Mouse (Mus musculus) ovary, postnatal 14 days (tissue): Measurements from ENCODE around the gene Alcam.

ENCODE experiments used
- DNase-seq: peaks from one replicate; pipeline ENCODE4 v3.0.0; 2022; ENCODE audit warnings: low spot score

Gene Alcam

DNA sequence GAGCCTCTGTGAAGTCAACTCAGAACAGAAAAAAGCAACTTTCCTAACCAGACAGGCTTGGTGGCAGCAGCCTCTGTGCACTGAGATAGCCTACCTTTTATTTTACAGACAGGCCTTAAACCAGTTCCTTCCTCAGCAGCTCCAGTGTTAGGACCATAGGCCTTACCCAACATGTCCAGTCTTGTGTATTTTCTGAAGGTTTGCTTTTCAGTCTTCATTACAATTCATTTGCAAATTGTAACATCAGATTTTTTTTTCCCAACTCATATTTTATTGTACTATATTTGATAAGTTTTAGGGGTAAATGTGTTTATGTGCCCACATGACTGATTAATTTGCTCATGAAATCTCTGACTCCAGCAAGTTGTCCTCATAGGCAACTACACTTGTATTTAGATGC lies 14.3 kb downstream of the Alcam start:
- no peak for DNase-seq

DNA sequence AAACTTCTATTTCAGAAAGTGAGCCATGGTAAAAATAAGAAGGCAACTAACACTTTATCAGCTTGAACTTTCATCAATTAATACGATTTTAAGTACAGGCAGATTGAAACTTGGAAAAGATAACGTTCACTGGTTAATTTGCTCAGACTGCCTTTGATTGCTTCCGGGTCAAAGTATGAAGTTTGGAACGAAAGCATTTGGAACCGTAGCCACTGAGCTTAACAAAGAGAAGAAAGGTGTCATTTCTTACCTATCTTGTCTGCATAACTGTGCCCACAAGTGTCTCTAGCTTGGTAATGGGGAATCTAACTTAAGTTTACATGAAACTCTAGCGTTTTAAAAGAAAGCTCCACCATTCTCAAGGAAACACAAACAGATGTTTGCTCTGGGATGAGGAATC lies 14.9 kb downstream of the Alcam start:
- DNase-seq, result no peak

DNA sequence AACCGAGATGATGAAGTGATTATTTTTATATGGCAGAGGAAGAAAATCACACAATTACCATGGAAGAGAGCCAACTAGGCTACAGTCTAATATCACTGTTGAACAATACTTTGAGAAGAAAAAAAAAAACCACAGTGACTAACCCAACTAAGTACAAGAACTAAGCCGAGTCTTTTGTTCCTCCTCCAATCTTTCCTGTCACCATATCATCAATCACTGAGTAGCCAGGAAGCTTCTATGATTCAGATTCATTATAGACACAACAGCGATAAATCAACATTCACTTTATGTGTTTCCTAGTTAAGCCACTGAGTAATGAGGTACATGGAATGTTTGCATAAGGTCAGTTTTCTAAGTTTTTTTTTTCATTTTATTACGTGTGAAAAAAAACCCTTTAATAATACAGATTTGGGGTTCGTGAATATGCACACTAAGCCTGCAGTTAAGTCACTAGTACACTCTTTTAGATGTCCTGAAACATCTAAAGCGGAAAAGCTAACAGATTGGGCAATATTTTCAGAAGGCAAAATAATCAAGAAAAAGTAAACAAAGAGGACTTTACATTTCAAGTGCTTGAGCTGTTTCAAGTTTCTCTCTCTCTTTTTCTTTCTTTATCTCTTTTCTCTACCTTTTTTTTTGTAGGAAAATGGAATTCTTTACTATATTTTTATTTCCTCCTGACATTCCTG lies 15.5 kb downstream of the Alcam start:
- DNase-seq, result no peak

DNA sequence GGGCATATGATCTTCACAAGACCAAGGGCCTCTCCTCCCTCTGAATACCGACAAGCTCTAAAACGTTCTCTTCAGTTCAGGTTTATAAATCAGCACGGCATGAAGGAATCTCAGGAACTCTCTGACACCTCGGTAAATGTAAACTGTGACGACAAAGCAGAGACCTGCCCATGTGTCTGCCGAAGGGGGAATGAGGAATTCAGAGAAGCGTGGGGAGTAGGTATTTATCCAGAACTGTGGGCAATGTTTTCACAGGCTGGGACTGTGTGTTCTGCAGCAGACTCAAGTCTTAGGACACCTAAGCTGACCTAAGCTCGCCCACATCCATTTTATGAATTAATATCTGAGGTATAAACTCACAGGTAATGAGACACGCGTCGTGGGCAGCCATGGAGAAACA lies 20.7 kb downstream of the Alcam start:
- DNase-seq, result no peak

DNA sequence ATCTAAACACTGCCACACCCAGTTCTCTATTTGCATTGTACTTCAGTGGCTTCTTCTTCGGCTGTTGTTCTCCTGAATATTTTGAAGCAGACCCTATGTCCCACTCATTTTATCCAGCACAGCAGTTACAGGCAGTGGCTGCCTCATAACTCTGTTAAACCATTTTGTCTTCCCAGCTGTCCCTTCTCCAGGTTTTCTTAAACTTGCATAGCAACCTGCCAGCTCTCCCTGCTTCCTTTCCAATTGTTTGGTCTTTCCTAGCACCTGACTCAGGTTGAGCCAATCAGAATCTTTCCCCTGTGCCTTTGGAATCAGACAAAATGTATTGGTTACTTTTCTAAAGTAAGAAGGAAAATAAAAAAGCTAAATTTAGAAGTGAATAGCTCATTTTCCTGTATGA lies 21.8 kb downstream of the Alcam start:
- no peak for DNase-seq

DNA sequence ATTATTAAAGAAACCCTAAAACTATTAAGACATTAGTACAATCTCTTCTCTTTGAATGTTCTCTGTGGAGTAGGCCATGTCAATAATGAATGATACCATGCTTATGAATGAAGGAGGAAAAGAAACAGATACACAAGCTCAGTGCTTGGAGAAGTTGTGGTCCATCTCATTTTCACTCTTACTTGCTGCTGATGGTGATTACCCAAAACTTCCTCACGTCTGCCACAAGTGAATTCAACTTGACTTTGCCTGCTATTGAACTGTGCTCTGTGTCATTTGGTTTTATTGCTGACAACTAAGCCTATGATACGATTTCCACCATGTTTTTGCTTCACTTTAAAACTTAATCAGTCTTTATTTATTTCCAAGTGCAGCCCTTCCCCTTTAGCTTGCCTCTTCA lies 22.3 kb downstream of the Alcam start:
- no peak for DNase-seq

DNA sequence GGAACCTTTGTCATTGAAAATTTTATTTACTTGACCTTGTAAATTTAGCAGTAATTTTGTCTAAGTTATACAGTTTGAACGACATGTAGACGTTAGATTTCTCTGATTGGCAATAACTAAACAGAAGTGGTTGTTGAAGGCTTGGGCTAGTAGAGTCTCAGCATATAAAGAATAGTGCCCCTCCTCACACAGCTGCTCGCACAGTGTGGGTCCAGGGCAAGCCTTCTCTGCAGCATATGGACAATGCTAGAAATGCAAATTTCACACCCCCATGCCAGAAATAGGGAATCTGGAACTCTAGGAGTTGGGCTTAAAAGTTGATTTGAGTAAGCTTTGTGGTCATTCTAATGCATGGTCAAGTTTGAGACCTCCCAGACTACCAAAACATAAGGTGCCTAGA lies 23.8 kb downstream of the Alcam start:
- DNase-seq, result no peak

DNA sequence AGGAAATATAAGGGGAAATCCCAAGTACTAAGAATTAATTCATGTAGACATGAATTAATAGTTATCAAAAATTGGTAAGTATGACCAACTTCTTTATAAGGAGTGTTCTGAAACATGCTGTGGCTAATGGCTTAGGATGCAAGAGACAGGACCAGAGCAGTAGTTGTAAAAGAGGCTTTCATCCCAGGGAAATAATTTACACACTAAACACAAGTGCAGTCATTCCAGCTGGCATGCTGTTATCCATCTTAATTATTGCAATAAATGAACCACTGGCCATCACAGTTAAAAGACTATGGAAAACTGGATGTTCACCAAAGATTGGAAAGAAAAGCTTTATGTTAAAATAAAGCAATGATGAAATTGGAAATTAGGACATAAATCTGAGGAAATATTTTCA lies 24.2 kb downstream of the Alcam start:
- DNase-seq, result no peak

DNA sequence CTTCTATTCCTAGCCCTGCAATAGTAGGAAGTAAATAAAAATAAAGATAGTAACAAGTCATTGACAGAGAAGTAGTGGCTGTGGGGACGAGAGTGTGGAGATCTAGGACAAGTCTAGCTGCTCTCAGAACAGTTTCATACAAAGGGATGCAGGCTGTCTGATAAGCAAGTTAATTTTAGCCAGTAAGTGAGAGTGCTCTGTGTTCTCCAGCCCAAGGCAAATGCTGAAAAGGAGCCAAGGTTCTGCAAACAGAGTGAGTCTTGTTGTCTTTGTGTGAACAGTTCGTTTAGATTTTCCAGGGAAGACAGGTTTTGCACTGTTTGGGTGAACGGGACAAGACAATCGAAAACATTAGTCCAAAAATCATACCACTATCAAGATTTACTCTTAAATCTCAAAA lies 25.4 kb downstream of the Alcam start:
- DNase-seq, result no peak

DNA sequence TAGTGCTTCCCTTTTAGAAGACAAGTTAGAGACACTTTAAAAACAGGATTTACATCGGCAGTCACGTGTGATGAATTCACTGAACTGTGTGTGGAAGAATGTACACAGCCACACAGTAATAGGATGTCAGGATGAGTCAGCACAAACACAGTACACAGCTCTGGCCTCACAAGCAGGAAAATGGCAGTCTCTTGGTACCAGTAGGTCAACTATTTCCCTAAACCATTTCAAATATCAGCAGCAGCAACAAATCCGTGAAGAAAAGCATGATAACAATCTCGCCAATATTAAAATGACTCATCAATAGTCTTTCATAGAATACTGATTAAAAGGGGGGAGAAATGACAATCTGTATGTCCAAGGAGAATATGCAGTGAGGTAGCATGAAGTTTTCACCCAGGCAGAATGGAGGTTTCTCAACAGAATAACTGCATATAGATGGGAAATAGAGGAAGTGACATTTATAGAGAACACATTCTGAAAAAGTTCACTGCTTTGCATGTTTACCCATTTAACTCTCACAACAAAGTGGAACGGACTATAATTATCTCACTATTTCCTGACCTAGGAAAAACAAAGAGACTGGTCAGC lies 35.2 kb downstream of the Alcam start:
- no peak for DNase-seq

DNA sequence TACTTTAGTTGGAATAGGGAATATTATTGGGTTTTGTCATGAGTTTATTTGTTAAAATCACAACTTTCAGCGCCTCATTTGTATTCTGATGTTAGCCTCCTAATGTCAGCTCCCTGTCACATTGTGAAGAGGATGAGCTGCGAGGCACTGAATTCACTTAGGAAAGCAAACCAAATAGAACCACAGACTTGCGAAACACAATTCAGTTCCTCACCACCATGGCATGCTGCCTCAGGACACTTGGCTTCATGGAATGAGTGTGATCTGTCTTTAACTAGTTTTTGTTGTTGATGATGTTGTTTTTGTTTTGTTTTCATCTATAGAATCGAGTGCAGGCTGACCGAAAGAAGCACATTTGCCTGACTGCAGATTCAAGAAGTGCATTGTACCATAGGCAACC lies 35.9 kb downstream of the Alcam start:
- DNase-seq, result no peak

DNA sequence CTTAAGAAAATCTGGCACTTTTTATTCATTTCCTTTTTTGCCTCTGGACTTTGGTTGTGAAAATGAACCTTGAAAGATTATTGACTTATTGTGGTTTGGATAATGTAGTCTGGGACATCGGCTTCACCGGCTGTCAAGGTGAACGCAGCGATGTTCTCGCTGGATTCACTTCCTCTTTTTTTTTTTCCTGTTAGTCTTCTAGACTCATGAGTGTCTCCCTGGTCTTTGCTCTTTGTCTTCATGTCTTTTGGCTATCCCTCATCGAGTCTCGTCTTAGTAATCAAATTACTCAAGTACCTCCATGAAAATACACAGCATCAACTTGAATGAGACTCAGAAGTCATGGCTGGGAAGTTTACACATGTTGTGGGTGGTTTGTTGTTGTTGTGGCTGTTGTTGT lies 36.7 kb downstream of the Alcam start:
- no peak for DNase-seq

DNA sequence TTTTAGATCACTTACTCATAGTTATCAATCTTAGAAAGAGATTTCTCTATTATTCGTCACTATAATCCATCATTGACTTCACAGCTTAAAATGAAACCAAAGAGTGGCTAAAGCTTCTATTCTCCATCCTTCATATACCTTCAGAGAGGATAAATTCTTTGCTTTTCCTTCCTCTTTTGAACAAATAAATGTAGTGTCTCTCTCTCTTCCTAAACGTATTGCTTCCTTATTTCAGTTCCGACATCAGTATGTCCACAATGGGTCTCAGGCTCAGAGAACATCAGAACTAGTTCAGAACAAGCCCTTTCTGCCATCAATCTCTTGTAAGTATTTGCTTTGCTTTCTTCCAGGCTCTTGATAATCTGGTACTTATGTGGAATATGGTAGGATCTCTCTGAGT lies 40.2 kb downstream of the Alcam start:
- DNase-seq, result no peak

DNA sequence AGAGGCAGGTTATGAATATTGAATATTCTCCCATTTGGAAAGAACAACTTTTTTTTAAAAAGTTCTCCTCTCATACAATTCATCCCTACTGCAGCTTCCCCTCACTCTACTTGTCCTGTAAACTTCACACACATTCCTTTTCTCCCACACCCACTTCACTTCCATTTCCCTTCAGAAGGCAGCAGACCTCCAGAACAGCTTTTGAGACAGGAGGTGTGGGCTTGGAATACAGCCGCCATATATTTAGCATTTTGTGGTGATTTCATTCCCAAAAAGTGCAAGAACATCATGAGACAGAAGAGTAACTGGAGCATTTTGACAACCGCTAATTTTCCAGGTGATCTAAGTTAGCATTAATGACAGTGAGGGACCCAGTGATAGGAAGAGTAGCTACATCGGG lies 47.8 kb downstream of the Alcam start:
- no peak for DNase-seq

DNA sequence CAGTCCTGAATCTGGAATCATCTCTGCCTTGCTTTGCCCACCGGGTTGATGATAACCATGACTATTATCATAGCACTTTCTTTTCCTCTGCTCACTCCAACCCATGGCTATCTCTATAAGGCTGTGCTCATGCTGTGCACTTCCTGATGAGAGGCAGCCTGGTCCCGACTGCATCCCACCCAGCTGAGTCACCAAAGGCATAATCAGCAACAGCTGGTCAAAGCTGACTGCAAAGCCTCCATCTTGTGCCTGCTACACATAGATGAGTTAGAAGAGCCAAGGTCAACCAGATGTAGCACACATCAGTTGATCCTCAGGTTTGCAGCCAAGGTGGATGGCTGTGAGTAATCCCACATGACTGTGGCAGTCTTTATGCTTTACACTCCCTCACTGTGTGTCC lies 48.6 kb downstream of the Alcam start:
- DNase-seq, result no peak

DNA sequence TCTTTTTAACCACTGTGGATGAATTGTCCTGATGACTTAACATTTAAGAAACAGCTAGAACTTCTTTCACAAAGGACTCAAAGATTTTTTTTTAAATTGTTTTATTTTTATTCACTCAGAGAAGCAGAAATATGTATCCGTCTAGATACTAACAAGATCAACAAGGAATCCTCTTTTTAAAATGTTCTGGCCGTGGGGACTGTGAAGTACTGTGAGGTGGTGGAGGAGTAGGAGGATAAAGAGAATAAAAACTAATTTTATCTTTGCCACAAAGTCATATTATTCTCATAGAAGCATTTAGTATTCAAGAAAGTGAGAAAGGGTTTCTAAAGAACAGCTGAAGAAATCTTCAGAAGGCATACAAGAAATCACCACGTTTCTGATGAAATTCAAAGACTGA lies 54.8 kb downstream of the Alcam start:
- no peak for DNase-seq

DNA sequence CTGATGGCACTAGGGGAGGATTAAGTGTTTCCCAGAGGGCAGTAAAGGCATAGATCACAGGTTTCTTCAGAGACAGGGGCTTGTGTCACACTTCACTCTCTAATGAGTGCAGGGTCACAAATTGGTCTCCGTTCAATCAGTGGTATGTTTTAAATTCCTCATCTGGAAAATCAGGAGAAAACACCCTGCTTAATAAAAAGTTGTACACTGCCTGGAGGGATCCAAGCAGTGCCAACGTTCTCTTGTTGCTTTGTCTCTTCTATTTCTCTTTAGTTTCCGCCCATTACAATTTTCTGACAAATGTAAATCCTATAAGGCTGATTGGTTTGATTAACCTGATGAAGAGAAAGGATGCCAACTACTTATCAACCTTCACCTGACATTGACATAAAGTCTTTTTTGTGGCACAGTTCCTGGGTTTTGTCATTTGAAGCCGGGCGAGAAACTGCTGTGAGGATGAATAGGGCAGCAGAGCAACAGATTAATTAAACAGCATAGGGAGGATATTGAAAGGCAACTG lies 67.0 kb downstream of the Alcam start:
- DNase-seq, result no peak

DNA sequence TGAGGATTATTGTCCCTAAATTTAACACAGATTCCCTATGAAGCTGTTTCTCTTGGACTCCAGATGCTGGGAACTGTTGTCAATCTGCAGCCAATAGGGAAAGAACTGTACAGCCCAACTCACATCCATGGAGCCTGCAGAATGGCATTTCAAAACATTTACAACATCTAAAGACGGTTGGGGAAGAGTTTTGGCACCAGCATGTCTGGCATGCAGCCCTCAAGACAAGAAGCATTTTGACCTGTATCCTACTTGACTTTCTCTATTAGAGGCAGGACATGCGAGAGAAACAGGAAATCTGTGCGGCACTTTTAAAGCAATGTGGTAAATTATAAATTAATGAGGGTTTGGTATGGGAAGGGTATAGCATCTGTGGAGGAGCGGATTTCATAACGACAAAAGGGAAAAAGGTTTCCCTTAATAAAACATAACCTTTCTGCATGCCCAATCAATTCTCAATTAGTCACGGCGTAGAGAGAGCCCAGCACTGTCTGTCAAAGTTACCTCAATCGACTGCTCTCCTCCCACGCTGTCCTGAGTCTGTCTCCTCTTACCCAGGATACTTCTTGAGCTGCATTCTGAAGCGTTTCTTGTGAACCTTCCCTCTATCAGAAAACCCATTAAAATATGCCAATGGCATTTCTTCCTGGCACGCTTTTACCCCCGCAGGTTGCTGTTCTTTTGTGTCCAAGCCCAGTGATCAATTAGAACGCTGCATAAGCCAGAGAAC lies 70.3 kb downstream of the Alcam start:
- DNase-seq, result no peak

DNA sequence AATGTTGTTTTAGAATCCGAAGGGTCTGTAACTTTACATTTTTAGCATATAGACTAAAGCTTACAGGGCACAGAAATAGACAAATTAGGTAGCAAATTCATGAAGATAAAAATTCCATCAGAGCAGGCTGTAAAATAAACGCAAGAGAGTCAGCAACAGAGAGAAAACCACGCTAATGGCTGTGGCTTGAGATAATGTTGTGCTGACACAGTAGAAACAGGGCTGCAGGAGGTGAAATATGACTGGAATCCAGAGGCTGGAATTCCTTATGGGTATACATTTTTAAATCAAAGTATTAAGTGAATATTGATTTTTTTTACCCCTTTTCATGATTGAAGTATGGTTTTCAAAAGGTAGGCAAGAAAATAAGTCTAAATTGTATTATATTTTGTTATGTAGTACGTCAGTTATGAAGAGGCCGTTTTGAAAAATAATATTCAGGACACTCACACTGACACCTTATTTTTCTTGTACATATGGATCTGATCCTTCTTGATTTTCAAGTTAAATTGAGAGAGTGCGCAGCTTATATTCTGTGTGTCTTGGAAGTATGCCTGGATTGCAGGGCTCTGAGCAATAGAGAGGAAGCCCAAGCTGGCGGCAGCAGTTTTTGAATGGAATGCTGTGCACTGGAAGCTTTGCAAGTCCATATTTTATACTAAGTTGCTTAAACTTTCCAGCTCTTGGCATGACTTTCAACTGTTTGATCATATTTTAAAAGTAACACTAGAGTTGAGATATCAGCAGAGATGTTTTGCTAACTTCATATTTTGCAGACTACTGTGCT lies 74.9 kb downstream of the Alcam start:
- no peak for DNase-seq

DNA sequence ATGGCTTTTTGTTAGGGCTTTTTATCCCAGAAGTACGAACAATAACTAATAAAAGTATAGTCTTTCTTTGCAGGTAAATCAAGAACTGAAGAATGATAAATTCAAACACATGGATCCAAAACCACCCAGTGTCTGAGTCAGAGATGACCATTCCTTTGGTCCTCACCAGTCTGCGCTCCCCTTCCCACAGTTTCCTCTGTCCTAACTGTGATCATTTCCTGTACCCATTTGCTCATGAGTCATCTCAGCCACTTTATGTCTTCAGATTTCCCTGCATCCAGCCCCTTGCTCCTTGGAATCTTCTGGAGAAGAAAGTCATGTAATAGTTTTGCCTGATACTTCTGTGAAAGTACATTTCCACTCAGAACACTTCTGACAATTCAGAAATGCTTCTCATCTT lies 77.0 kb downstream of the Alcam start:
- no peak for DNase-seq

DNA sequence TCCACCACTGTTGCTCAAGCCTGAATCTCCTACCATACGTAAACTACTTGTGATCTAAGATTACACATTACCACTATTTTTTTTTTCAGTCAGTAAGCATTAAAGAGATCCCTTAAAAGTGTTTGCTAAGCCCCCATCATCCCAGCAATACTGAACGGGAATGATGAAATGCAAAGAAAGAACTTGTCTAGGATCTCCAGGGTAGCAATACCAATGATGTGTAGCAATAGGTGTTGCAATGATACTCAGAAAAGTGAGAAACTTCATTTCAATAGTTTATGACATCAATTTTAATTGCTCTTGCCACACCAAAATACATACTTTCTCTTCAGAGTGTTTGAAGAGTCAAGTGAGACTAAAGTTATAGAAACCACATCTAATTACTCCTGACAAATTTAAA lies 81.9 kb downstream of the Alcam start:
- no peak for DNase-seq

DNA sequence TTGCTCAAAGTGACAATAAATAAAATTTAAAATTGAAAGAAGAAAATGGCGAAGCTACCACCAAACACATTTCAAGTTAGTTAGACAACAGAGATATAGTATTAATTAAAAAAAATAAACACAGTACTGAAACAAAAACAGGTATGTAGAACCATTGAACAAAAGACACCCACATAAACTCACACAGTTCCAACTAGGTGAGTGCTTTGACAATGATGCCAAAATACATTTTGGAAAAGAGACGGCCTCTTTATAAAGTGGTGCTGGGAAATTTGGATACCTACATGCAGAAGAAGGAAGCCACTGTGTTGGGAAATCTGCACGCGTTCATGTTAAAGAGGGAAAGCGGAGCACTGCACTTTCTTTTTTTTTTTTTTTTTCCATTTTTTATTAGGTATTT lies 85.4 kb downstream of the Alcam start:
- DNase-seq, result no peak

DNA sequence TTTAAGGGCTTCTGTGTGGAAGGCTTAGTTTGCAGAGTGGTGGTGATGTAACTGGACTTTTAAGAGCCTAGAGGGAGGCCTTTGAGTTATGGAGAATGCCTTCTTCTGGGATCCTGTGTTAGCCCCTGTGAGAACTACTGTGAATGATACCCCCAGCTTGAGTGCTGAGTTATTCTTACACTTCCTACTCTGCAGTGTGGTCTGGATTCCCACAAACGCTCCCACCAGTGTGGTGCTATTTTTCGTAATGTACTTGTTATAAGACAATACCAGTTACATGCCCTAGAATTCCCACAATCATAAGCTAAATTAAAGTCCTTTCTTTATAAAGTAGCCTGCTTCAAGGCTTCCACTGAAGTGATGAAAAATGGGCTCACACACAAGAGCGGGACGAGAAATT lies 87.0 kb downstream of the Alcam start:
- no peak for DNase-seq
